Mouse (Mus musculus): Measurements from ENCODE around the gene Iqschfp. TPM values are rescaled to one million over a fixed set of nuclear protein-coding genes. Genes with fewer than 3 reads are reported as not detected.

The Iqschfp gene
- polyA plus RNA-seq, 1 experiment from 2014 or later, result 0.54 TPM

GRCm38 (mm10) chr3:68531908-68532307, 639.9 kb downstream of the Iqschfp start:
- Histone ChIP-seq H3K27ac (no peak overlapping the region), H3K4me1 (0 out of 2 replicates have a peak, but pooled peaks cover 2% of the 10 kb centered on the region), H3K9me3 (peaks cover 4% of the 10 kb centered on the region; the same call in 1 of the 2 replicates), H3K9ac (no peak overlapping the region), H3K4me2 (no peak overlapping the region), H3K36me3 (no peaks in the 10 kb centered on the region), H3K4me3 (no peak overlapping the region), H3K27me3 (no peaks in the 10 kb centered on the region)
- ATAC-seq (ENCODE audit: insufficient number of reproducible peaks, low FRiP score, low TSS enrichment, low read depth), result no peak
- 89% methylated on average over 4 of the region's 4 CpGs for WGBS

DNA sequence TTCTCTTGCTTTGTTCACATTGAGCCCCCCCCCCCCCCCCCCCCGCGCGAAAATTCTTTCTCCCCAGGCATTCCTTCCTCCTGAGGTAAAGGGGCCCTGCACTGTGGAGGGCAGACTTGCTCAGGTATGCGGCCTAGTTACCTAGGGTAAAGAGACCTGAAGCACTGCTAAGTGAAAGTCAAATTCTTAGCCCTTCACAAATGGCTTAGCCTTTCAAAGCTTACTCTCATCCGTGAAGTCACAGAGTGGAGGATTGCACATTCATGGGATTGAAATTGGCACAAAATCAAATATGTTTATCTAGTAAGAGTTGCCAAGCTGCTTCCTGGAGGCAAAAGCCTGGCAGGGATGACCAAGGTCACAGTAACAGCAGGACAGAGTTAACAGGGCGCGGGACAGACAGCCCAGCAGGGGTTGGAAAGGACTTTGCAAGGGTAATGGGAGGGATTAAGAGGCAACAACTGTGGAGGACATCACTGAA, 642.6 kb downstream of the Iqschfp start:
- Histone ChIP-seq H3K4me3 (no peak overlapping the region), H3K4me1 (peaks cover 4% of the 10 kb centered on the region; the same call in 1 of the 2 replicates), H3K9ac (no peak overlapping the region), H3K4me2 (no peak overlapping the region), H3K27me3 (no peaks in the 10 kb centered on the region), H3K9me3 (peaks cover 4% of the 10 kb centered on the region; the same call in 1 of the 2 replicates), H3K27ac (no peak overlapping the region), H3K36me3 (no peaks in the 10 kb centered on the region)
- WGBS, result 18% methylated on average over 7 of the region's 7 CpGs
- no peak for ATAC-seq (ENCODE audit: insufficient number of reproducible peaks, low FRiP score, low TSS enrichment, low read depth)

DNA sequence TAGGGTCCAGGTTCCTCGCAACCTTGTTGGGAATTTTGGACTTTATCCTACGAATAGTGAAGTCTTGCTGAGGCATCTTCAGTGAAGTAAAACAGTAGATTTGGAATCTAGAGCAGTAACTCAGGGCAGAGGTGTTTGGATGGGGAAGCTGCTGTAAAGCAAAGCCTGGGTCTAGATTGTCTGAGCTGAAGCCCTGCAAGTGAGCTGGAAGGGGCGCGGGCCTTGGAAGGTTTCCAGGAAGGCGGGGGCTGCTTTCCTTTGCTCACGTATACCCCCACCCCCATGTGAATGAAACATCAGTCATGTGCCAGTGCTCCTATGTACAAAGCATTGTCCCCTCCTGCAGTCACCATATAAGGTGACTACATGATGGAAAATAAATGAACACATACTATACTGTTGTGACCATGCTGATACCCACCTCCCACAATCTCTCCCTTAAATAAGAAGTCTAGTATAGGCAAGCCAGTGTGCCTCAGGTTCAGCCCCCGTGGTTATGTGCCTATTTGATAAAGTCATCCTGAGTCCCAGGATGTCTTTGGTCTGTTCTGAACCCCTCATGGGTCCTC, 643.2 kb downstream of the Iqschfp start:
- Histone ChIP-seq H3K4me2 (no peak overlapping the region), H3K4me3 (no peak overlapping the region), H3K36me3 (no peaks in the 10 kb centered on the region), H3K9ac (no peak overlapping the region), H3K4me1 (peaks cover 7% of the 10 kb centered on the region; the same call in 1 of the 2 replicates), H3K9me3 (peaks cover 4% of the 10 kb centered on the region; the same call in 1 of the 2 replicates), H3K27me3 (no peaks in the 10 kb centered on the region), H3K27ac (no peak overlapping the region)
- WGBS, result 70% methylated on average over 7 of the region's 7 CpGs
- ATAC-seq (ENCODE audit: insufficient number of reproducible peaks, low FRiP score, low TSS enrichment, low read depth), result no peak

DNA sequence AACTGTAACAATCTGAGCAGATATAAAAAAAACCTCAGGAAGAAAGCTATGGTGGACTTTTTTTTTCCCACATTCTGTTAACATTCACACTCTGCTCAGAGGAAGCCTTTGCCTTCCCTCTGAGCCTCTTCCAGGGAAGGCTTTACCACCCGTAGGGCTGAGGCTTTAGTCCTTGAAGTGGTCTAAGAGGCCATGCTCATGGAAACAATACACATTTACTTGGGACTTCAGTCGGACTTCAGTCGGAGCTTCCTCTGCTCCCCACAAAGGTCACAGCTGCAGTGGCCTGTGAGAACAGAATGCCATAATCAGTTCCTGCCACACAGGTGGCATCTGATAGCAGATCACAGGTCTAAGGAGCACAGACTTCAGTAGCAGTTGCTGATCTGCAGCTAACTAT, 644.0 kb downstream of the Iqschfp start:
- Histone ChIP-seq H3K9ac (no peak overlapping the region), H3K4me3 (no peak overlapping the region), H3K27me3 (0 out of 2 replicates have a peak, but pooled peaks cover 3% of the 10 kb centered on the region), H3K27ac (no peak overlapping the region), H3K4me2 (no peak overlapping the region), H3K9me3 (peaks cover 4% of the 10 kb centered on the region; the same call in 1 of the 2 replicates), H3K36me3 (no peaks in the 10 kb centered on the region), H3K4me1 (peaks cover 7% of the 10 kb centered on the region; the same call in 1 of the 2 replicates)
- 81% methylated on average over 3 of the region's 3 CpGs for WGBS
- no peak for ATAC-seq (ENCODE audit: insufficient number of reproducible peaks, low FRiP score, low TSS enrichment, low read depth)

DNA sequence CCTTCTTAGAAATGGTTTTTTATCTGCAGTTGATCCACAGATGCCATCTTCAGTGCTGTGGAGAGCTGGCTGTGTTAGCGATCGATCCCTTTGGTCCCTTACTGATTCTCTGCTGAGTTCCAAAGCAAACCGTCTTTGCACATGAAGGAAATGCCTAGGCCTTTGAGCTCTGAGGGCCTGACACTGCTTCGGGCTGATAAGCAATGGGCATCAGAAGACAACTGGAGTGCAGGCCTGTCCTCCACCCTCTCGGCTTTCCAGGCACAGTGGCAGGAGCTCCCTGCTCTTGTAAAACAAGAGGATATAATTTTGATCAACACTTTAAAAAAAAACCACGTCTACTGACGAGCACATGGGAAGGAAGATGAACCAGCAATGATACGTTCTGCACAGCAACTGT, 649.7 kb downstream of the Iqschfp start:
- no peak overlapping the region for H3K9ac ChIP-seq
- H3K4me3 ChIP-seq, result no peak overlapping the region
- ATAC-seq (ENCODE audit: insufficient number of reproducible peaks, low FRiP score, low TSS enrichment, low read depth), result no peak
- 0 out of 2 replicates have a peak, but pooled peaks cover 12% of the 10 kb centered on the region for H3K27me3 ChIP-seq
- peaks cover 1% of the 10 kb centered on the region; the same call in 1 of the 2 replicates for H3K9me3 ChIP-seq
- 81% methylated on average over 8 of the region's 8 CpGs for WGBS
- peaks cover 10% of the 10 kb centered on the region; the same call in 1 of the 2 replicates for H3K4me1 ChIP-seq
- no peak overlapping the region for H3K4me2 ChIP-seq
- H3K27ac ChIP-seq, result no peak overlapping the region
- H3K36me3 ChIP-seq, result no peaks in the 10 kb centered on the region

DNA sequence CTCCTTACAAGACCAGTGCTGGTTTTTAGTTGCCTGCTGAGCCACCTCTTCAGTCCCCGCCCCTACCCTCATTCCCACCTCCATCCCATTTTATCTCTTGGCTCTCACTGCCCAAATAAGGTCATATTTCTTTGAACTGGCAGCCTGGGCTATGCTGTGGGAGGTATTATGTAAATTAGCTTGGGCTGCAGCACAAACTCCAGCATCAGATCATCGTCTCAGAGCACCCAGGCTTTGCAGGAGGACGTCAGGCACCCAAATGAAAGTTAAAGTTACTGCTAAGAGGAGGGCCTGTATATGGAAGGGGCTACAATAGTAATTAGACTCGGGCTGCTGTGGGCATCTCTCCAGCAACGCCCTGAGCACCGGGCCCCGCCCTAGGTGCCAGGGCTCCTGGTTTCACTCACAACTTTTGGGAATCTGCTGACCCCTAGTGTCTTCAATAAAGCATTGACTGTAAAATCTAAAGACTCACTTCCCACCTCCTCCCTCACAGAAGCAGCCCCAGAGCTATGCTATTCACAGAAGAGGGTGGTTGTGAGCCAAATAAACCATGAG, 651.0 kb downstream of the Iqschfp start:
- 7% methylated on average over 7 of the region's 7 CpGs for WGBS

DNA sequence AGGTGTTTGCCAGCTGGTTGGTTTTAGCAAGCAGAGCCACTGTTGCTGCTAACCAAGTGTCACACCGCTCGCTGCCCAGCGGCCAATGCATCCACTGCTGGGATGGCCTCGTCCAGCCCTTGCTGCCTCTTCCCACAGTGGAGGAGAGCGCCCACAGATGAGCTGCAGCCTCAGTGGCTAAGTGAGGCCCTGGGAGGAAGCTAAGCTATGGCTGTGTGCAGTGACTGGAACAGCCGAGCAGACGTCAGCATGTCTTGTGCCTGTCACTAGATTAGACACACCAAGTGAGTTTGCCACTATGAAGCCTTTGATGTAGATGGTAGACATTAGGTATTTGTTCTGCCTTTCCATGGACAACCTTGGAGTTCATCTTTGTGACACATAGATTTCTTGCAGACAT, 652.8 kb downstream of the Iqschfp start:
- Histone ChIP-seq H3K27me3 (0 out of 2 replicates have a peak, but pooled peaks cover 12% of the 10 kb centered on the region), H3K9me3 (no peaks in the 10 kb centered on the region), H3K36me3 (no peaks in the 10 kb centered on the region), H3K4me1 (peaks cover 5% of the 10 kb centered on the region; the same call in 1 of the 2 replicates), H3K4me3 (no peak overlapping the region), H3K9ac (no peak overlapping the region), H3K4me2 (no peak overlapping the region), H3K27ac (no peak overlapping the region)
- ATAC-seq (ENCODE audit: insufficient number of reproducible peaks, low FRiP score, low TSS enrichment, low read depth), result no peak
- WGBS, result 77% methylated on average over 7 of the region's 7 CpGs

More for the DNA sequence above, 651.0 kb downstream of the Iqschfp start:
- Histone ChIP-seq H3K4me2 (peak overlapping the region; percentile 44), H3K27me3 (0 out of 2 replicates have a peak, but pooled peaks cover 12% of the 10 kb centered on the region), H3K9ac (no peak overlapping the region), H3K4me1 (peaks cover 10% of the 10 kb centered on the region; the same call in 1 of the 2 replicates), H3K9me3 (no peaks in the 10 kb centered on the region), H3K36me3 (no peaks in the 10 kb centered on the region), H3K27ac (no peak overlapping the region), H3K4me3 (peak overlapping the region; percentile 23)
- ATAC-seq (ENCODE audit: insufficient number of reproducible peaks, low FRiP score, low TSS enrichment, low read depth), result peak; percentile 42; the same call in 1 of the 2 replicates

GRCm38 (mm10) chr3:68545898-68546297, 653.9 kb downstream of the Iqschfp start:
- H3K27ac ChIP-seq, result no peak overlapping the region
- H3K4me2 ChIP-seq, result no peak overlapping the region
- H3K4me3 ChIP-seq, result no peak overlapping the region
- H3K9me3 ChIP-seq, result no peaks in the 10 kb centered on the region
- no peak overlapping the region for H3K9ac ChIP-seq
- H3K4me1 ChIP-seq, result peaks cover 5% of the 10 kb centered on the region; the same call in 1 of the 2 replicates
- WGBS, result 46% methylated on average over 6 of the region's 6 CpGs
- no peak for ATAC-seq (ENCODE audit: insufficient number of reproducible peaks, low FRiP score, low TSS enrichment, low read depth)
- 0 out of 2 replicates have a peak, but pooled peaks cover 11% of the 10 kb centered on the region for H3K27me3 ChIP-seq
- H3K36me3 ChIP-seq, result no peaks in the 10 kb centered on the region

- no peak for ATAC-seq (ENCODE audit: insufficient number of reproducible peaks, low FRiP score, low TSS enrichment, low read depth)
- no peaks in the 10 kb centered on the region for H3K4me1 ChIP-seq
- no peaks in the 10 kb centered on the region for H3K9me3 ChIP-seq
- H3K4me3 ChIP-seq, result no peak overlapping the region
- no peaks in the 10 kb centered on the region for H3K27me3 ChIP-seq
- no peak overlapping the region for H3K9ac ChIP-seq
- WGBS, result 74% methylated on average over 4 of the region's 4 CpGs
- H3K4me2 ChIP-seq, result no peak overlapping the region
- no peak overlapping the region for H3K27ac ChIP-seq
- no peaks in the 10 kb centered on the region for H3K36me3 ChIP-seq
Measured at GRCm38 (mm10) chr3:68555087-68555662, 663.1 kb downstream of the Iqschfp start.

GRCm38 (mm10) chr3:68556891-68557290, 664.9 kb downstream of the Iqschfp start:
- H3K27ac ChIP-seq, result no peak overlapping the region
- H3K9me3 ChIP-seq, result no peaks in the 10 kb centered on the region
- H3K4me1 ChIP-seq, result no peaks in the 10 kb centered on the region
- H3K27me3 ChIP-seq, result no peaks in the 10 kb centered on the region
- H3K36me3 ChIP-seq, result no peaks in the 10 kb centered on the region
- no peak overlapping the region for H3K4me3 ChIP-seq
- H3K9ac ChIP-seq, result no peak overlapping the region
- H3K4me2 ChIP-seq, result no peak overlapping the region
- ATAC-seq (ENCODE audit: insufficient number of reproducible peaks, low FRiP score, low TSS enrichment, low read depth), result no peak
- WGBS, result 88% methylated on average over 9 of the region's 9 CpGs

GRCm38 (mm10) chr3:68558744-68559143, 666.7 kb downstream of the Iqschfp start:
- no peaks in the 10 kb centered on the region for H3K27me3 ChIP-seq
- no peak for ATAC-seq (ENCODE audit: insufficient number of reproducible peaks, low FRiP score, low TSS enrichment, low read depth)
- no peaks in the 10 kb centered on the region for H3K9me3 ChIP-seq
- H3K4me3 ChIP-seq, result no peak overlapping the region
- WGBS, result 88% methylated on average over 6 of the region's 6 CpGs
- no peak overlapping the region for H3K27ac ChIP-seq
- H3K9ac ChIP-seq, result no peak overlapping the region
- no peak overlapping the region for H3K4me2 ChIP-seq
- H3K4me1 ChIP-seq, result no peaks in the 10 kb centered on the region
- H3K36me3 ChIP-seq, result no peaks in the 10 kb centered on the region

GRCm38 (mm10) chr3:68560057-68560456, 668.0 kb downstream of the Iqschfp start:
- WGBS, result 76% methylated on average over 5 of the region's 5 CpGs
- Histone ChIP-seq H3K4me2 (no peak overlapping the region), H3K36me3 (no peaks in the 10 kb centered on the region), H3K4me3 (no peak overlapping the region), H3K4me1 (no peaks in the 10 kb centered on the region), H3K27ac (no peak overlapping the region), H3K9ac (no peak overlapping the region), H3K27me3 (no peaks in the 10 kb centered on the region), H3K9me3 (no peaks in the 10 kb centered on the region)
- no peak for ATAC-seq (ENCODE audit: insufficient number of reproducible peaks, low FRiP score, low TSS enrichment, low read depth)
